Mouse (Mus musculus) liver, adult 2 months (tissue): Measurements from ENCODE around the gene Vps37c. TPM values are rescaled to one million over a fixed set of nuclear protein-coding genes. Genes with fewer than 3 reads are reported as not detected.

ENCODE experiments used
- DNase-seq: peaks from one replicate; pipeline ENCODE4 v3.0.0-alpha.2; 2011; ENCODE audit warnings: low read depth, low spot score; ENCODE audit errors: extremely low read depth
- H3K27ac ChIP-seq: fragments of 200-500 bp; replicated peaks from 2 replicates; pipeline ENCODE4 v1.5.1; 2012; ENCODE audit warnings: low read depth, mild to moderate bottlenecking, control low read depth, inconsistent platforms, low read length; ENCODE audit not compliant: insufficient read depth
- H3K27me3 ChIP-seq: fragments of 200-500 bp; 2 replicates; pipeline ENCODE4 v1.6.1; 2012; ENCODE audit warnings: mild to moderate bottlenecking, moderate library complexity, low read length, inconsistent platforms; ENCODE audit not compliant: control insufficient read depth, insufficient read depth
- H3K36me3 ChIP-seq: fragments of 200-500 bp; 2 replicates; pipeline ENCODE4 v1.6.1; 2012; ENCODE audit warnings: low read length, inconsistent platforms; ENCODE audit not compliant: control insufficient read depth, insufficient read depth
- H3K4me1 ChIP-seq: fragments of 200-500 bp; 2 replicates; pipeline ENCODE4 v1.6.1; 2011; ENCODE audit warnings: low read length; ENCODE audit not compliant: control insufficient read depth, insufficient read depth
- H3K4me3 ChIP-seq: fragments of 200-500 bp; 2 replicates; pipeline ENCODE4 v1.5.1; 2011; ENCODE audit warnings: low read depth, mild to moderate bottlenecking, control low read depth, low read length, moderate library complexity; ENCODE audit not compliant: insufficient read depth
- H3K79me2 ChIP-seq: fragments of 200-500 bp; 2 replicates; pipeline ENCODE4 v1.6.1; 2012; ENCODE audit warnings: inconsistent platforms, mild to moderate bottlenecking, low read length, moderate library complexity; ENCODE audit not compliant: control insufficient read depth, insufficient read depth
- H3K9ac ChIP-seq: fragments of 200-500 bp; 2 replicates; pipeline ENCODE4 v1.6.1; 2012; ENCODE audit warnings: low read depth, mild to moderate bottlenecking, control low read depth, inconsistent platforms, low read length
- CTCF ChIP-seq: fragments of 200-500 bp; IDR thresholded peaks from 2 replicates; pipeline ENCODE4 v1.5.1; 2011; ENCODE audit warnings: low read depth, low read length, control low read depth
- POLR2A ChIP-seq: fragments of 200-500 bp; IDR thresholded peaks from 2 replicates; pipeline ENCODE4 v1.6.1; 2011; ENCODE audit warnings: low read length, control low read depth; ENCODE audit not compliant: insufficient read depth; ENCODE audit errors: extremely low read depth
- WGBS: fragments of 180-500 bp; shearing (Covaris S2); methylation state at CpG from one replicate; pipeline ENCODE4 v1.1.7; 2018; 5-methylcytosine and 5-hydroxymethylcytosine counted together
- polyA plus RNA-seq: library from polyadenylated mRNA; depleted of rRNA; stranded (reverse); fragments of >200 nt; gene quantifications from 2 replicates; pipeline ENCODE4 v1.2.3, GENCODE M21; 2012
- total RNA-seq: library from RNA; depleted of rRNA; stranded (reverse); fragments of >200 nt; gene quantifications from 2 replicates; pipeline ENCODE4 v1.2.3, GENCODE M21; 2014

The Vps37c gene
- total and polyA plus RNA-seq, 2 experiments: 2.9 to 18.1 TPM

DNA sequence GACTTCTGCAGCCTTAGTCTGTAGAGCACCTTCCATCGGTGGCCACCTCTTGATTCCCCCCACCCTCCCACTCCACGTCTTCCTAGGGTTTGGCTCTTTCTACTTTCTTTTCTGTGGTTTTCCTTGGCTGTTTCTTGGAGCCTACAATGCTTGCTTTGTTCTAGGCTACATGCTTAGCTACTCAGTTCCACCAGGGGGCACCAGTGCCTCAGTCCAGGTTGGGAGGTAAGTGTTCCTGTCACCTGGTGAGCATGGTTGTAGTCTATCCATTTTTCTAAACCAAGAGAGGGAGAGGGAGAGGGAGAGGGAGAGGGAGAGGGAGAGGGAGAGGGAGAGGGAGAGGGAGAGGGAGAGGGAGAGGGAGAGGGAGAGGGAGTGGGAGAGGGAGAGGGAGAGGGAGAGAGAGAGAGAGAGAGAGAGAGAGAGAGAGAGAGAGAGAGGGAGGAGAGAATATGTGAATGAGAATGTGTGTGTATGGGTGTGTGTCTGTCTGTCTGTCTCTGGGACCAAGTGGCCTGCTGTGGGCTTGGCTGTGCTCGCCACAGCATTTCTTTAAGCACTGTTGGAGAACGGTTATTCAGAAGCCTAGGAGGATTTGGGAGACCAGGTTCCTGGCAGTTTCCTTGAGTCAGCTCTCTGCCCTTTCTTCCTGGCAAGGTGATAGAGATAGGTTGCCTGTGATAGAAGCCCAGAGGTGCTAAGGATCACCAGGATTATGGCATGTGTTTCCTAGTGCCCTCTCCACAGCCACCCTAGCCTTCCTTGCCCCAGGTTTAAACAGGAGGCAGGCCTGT is 26.3 kb downstream of the Vps37c start:
- Histone ChIP-seq H3K79me2 (no peaks in the 10 kb centered on the region), H3K36me3 (peaks cover 14% of the 10 kb centered on the region; the same call in 1 of the 2 replicates), H3K4me1 (no peaks in the 10 kb centered on the region), H3K4me3 (no peak overlapping the region), H3K9ac (no peak overlapping the region), H3K27ac (no peak overlapping the region), H3K27me3 (no peaks in the 10 kb centered on the region)
- WGBS: 68% methylated on average over 4 of the region's 4 CpGs
- DNase-seq: peak; percentile 31
- TF ChIP-seq CTCF: peak; percentile 72
- TF ChIP-seq POLR2A: no peak

DNA sequence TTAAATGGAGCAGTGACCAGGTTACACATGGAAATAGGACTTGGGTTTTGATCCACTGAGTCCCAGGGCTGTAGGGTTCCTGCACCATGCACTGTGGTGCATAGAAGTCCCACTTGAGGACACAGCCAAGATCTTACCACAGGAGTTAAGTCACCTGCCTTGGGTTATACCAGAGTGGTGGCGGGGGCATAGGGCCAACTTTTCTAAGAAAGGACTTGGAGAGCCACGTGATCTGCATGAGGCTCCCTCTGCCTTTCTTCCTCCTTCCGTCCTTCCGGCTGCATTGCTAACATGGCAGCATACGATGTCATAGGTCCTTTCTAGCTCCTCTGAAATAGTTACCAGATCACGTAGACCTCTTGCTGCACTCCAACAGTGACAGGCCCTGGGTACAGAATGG is 26.9 kb downstream of the Vps37c start:
- DNase-seq: no peak
- H3K27me3 ChIP-seq: no peaks in the 10 kb centered on the region
- peaks cover 14% of the 10 kb centered on the region; the same call in 1 of the 2 replicates for H3K36me3 ChIP-seq
- TF ChIP-seq POLR2A (no peak), CTCF (no peak)
- WGBS: 89% methylated on average over 6 of the region's 6 CpGs
- no peak overlapping the region for H3K4me3 ChIP-seq
- H3K79me2 ChIP-seq: no peaks in the 10 kb centered on the region
- no peak overlapping the region for H3K27ac ChIP-seq
- H3K4me1 ChIP-seq: no peaks in the 10 kb centered on the region
- H3K9ac ChIP-seq: no peak overlapping the region

DNA sequence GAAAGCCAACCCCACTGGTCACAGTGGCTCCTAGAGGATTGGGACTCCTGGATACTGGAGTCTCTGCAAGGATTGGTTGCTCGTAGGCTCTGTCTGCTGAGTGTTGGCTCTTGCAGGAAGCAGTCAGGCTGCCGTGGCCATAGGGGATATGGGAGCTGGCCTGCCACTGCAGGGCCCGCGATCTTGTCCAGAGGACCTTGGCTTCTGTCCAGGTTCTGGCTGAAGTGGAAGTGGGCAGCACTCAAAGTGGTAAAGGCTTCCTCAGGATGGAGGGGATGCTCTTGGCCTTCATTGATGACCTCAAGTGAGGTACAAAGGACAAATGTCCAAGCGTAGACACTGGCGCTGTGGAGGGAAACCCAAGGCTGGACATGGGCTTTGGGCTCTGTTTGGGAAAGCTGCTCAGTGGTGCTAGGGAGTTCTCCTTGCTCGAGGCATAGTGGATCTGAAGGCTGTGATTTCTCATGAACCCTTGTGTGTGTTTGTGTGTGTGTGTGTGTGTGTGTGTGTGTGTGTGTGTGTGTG is 29.8 kb downstream of the Vps37c start:
- Histone ChIP-seq H3K27me3 (no peaks in the 10 kb centered on the region), H3K36me3 (peaks cover 4% of the 10 kb centered on the region; the same call in 1 of the 2 replicates), H3K27ac (no peak overlapping the region), H3K79me2 (no peaks in the 10 kb centered on the region), H3K9ac (no peak overlapping the region), H3K4me3 (no peak overlapping the region), H3K4me1 (no peaks in the 10 kb centered on the region)
- no peak for DNase-seq
- WGBS: 65% methylated on average over 7 of the region's 7 CpGs
- TF ChIP-seq POLR2A (no peak), CTCF (no peak)

DNA sequence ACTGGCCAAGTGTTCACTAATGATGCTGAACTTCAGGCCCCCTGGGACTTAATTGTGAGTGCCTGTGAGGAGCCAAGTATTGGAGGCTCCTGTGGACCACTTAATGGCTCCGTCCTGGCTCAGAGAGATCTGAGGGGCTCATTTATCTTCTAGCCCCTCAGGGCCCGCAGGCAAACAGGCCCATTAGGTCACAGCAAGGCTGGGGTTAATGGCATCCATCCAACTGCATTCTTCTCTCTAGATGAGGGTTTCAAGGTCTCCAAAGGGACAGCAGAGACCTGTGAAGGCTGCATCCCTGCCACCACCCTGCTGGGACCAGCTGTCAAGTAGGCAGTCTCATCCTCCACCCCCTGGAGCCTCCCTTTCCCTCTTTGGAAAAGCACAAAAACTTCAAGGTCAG is 31.2 kb downstream of the Vps37c start:
- WGBS: 80% methylated on average over 2 of the region's 2 CpGs
- DNase-seq: no peak
- H3K36me3 ChIP-seq: no peaks in the 10 kb centered on the region
- no peak overlapping the region for H3K9ac ChIP-seq
- H3K27me3 ChIP-seq: no peaks in the 10 kb centered on the region
- no peak for TF ChIP-seq CTCF
- H3K4me1 ChIP-seq: no peaks in the 10 kb centered on the region
- no peak overlapping the region for H3K4me3 ChIP-seq
- no peak overlapping the region for H3K27ac ChIP-seq
- no peaks in the 10 kb centered on the region for H3K79me2 ChIP-seq

DNA sequence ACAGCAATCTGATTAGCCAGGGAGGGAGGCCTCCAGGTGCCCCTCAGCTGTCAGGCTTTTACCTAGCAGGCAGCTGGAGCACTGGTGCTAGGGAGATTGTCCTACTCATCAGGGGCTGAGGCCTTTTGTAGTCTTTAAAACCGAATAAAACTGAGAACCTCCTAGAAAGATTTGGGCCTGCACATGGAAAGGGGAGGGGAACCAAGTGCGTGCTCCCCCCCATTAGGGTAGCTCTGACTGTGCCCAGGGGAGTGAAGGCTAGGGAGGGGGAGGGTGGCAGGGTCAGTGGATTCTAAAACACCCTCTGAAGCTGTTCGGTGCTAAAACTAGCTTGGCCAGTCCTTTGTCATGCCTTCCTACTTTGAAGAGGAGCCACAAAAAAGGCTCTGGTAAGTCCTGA is 32.0 kb downstream of the Vps37c start:
- H3K27ac ChIP-seq: no peak overlapping the region
- H3K4me3 ChIP-seq: no peak overlapping the region
- no peaks in the 10 kb centered on the region for H3K79me2 ChIP-seq
- TF ChIP-seq CTCF: no peak
- no peak for TF ChIP-seq POLR2A
- WGBS: 56% methylated on average over 3 of the region's 3 CpGs
- no peaks in the 10 kb centered on the region for H3K4me1 ChIP-seq
- DNase-seq: no peak
- no peak overlapping the region for H3K9ac ChIP-seq
- no peaks in the 10 kb centered on the region for H3K27me3 ChIP-seq
- no peaks in the 10 kb centered on the region for H3K36me3 ChIP-seq

DNA sequence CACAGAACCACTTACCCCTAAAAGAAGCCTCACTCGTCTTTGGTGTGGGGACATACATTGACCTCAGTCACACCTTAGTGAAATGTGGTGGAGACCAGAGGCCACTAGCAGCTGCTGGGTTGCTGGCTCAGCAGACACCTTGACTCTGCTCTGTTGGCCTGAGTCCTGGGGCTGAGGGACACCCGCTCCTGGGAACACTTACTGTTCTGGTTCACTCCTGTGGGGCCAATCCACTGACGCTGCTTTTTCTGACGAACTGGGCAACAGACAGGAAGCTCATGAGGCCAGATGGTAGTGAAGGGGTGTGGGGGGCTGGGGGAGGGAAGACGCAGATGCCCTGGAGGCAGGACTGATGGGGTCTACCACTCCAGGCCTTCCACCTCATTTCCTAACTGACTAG is 32.5 kb downstream of the Vps37c start:
- Histone ChIP-seq H3K79me2 (no peaks in the 10 kb centered on the region), H3K27ac (no peak overlapping the region), H3K4me1 (no peaks in the 10 kb centered on the region), H3K27me3 (no peaks in the 10 kb centered on the region), H3K9ac (no peak overlapping the region), H3K4me3 (no peak overlapping the region), H3K36me3 (no peaks in the 10 kb centered on the region)
- no peak for DNase-seq
- TF ChIP-seq POLR2A: no peak
- no peak for TF ChIP-seq CTCF
- 85% methylated on average over 5 of the region's 5 CpGs for WGBS
